Mouse (Mus musculus): Measurements from ENCODE around the gene Klri1.
"Not testable (repeated sequence)": the region's sequence is repeated elsewhere in the genome, so short reads cannot be mapped to it uniquely, and the experiment has no call there.

Klri1 gene

DNA sequence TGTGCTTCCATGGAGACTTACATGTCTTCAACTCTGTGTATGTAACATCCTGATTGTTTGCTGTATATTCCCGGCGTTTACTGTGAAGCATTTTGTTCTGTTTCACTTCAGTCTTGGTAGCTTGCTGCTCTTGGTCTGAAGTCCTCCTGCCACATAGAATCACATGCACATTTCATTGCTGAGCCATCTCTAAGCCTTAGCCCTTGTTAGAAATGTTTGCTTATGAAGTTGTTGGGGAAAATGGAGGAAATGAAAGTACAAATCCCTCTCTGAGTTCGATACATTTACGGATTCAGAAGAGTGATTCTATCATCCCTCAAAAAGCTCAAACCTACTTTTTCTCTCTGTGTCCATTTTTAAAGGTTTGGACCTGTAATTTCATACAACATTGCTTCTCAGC, at the start of gene Klri1:
TSS of gene Klri1 (minus strand) at position 101 of the 400 bp plus-strand sequence.
- no peak for DNase-seq (ENCODE audit: low read depth, low spot score)

DNA sequence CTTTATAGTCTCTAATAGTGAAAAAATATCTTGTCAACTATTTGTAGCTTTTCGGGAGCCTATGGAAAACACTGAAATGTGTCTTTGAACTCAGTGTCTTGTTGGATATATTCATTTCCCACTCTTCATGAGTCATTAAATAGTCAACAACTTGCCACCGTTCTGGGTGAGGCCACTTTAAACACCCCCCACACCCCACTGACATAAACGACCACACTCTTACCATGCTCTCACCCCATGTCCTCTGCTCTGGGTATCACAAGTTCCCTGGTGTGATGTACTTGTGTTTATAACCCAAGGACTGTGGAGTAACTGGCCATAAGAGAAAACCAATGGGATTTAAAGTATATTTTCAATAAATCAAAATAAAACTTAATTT, 30.7 kb upstream of the Klri1 start:
- DNase-seq (ENCODE audit: low read depth, low spot score): no peak

DNA sequence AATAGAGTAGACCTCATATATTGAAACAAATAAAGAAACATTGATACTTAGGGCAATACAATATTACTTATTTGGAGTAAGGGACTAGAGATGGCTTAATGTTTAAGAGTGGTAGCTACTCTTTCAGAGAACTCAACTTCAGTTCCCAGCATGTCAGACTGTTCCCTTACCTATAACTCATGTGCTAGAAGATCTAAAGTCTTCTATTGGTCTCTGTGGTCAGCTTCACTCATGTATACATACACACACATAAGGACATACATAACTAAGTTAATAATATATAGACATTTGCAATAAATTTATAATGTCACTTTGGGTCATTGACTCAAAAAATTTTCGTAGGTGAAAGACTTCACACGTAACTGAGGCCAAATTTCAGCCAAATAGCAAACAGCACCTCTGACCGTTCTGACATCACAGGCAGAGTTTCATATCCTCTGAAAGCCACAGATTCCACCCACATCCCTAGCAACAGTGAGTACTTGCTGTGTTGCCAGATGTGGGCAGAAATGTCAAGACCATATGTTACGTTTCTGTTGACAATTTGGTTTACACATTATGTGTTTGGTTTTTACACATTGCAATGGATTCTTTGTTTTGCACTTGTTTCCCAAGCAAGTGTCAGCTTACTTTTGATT, 30.2 kb upstream of the Klri1 start:
- DNase-seq (ENCODE audit: low read depth, low spot score): no peak

DNA sequence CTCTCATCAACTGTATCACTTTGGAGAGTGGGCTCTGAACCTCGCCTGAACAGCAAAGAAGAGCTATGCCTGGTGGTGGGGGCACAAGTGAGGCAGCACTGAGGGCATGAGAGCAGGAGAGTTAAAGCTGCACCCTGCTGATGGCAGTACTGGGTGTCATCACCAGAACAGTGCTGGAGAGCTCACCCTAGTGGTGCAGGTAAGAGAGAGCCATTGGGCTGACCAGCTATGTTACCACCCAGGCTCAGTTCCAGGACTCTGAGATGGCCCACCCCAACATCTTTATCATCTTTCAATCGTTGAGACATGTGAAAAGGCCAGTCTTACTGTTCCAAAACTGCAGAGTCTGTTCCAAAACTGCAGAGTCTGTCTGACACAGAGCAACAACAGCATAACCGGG, 29.2 kb upstream of the Klri1 start:
- no peak for DNase-seq (ENCODE audit: low read depth, low spot score)

DNA sequence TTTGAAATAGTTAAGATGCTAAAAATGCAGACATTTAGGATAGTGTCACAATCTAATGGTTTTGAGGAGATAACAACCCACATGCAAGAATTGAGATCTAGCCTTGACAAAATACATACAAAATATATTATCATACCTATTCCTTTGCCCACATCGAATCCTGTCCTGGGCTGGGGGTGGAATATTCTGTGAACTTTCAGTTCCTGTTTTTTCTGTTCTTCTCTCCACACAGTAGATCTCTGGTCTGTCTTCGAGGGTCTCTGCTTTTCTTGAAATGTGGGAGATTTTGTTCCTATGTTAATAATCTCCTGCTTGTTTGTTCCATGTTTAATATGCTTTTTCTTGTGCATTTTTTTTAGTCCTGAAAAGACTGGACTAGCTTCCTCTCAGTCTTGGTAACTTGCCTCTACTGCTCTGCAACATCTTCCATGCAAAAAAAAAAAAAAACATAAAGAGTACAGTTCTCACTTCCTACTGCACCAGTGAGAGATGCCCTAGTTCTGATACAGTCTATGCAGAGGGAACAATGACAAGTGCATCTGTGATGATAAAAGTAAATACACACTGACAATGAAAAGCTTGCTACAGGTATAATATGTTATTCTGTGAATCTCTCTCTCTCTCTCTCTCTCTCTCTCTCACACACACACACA, 23.3 kb upstream of the Klri1 start, which contains the start of gene Klri2:
TSS of gene Klri2 (minus strand) at position 416 of the 653 bp plus-strand sequence.
- no peak for DNase-seq (ENCODE audit: low read depth, low spot score)

DNA sequence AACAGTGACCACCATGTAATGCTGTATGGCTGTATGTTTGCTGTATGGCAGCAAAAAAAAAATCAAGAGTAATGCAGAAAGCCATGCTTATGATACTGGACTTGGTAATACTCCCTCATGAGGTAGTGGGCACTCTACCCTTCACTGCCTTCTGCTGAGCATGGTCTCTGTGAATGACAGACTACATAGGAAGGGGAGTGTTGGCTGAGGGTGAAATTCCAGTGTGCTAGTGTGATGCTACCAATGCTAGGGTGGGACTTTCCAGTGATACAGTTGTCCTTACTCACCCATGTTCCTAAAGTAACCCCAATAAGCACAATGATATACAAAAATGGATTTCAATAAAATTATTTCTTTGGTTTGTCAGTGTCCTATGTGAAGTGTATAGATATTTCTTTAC, 19.5 kb upstream of the Klri1 start:
- no peak for DNase-seq (ENCODE audit: low read depth, low spot score)

DNA sequence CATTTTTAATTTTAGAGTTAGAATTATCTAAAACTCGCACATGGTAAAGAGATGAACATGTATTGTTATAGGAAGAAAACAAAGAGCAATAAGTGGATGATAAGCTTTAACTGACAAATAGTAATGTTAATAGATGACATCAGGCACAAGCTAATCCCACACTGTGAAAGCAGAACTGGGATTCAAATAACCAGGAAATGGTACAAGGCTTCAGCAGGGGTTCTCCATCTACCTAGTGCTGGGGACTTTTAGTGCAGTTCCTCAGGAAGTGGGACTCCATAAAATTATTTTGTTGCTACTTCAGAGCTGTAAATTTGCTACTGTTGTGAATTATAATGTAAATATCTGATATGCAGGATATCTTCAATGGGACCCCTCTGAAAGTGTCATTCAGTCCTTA, 10.3 kb upstream of the Klri1 start:
- no peak for DNase-seq (ENCODE audit: low read depth, low spot score)

DNA sequence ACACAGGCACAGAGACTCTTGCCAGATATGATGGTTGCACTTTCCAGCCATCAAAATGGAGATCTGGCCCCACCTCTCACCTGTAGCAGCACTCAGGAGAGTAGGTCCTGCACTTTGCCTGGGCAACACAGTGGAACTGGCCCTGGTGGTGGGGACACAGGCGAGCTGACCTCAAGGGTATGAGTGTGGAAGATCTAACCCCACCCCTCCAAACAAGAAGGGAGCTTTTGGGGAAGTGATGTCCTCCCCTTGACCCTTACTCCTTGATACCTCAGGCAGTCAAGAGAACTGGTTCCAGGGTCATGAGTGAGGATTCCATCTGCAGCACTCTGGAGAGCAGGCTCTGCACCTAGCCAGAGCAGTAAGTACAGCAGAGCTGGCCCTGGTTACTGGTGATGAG, 4.5 kb upstream of the Klri1 start:
- DNase-seq (ENCODE audit: low read depth, low spot score): no peak

DNA sequence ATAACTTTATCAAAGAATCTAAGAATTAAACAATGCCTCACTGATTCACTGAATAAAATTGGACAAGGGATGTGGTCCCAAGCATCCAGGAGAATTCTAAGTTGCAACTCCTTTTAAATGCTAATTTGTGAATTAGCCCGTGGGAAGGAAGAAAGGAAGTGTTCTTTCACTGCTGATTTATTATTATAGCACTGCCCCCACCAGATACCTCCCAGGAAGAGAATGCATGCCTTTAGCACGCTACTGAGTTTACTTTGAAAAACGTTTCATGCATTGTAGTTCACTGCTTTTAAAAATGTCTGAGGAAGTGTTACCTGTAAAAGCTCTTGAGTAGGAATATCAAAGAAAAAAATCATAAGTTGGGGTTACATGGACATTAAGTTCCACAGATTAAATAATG, 3.6 kb upstream of the Klri1 start:
- no peak for DNase-seq (ENCODE audit: low read depth, low spot score)

DNA sequence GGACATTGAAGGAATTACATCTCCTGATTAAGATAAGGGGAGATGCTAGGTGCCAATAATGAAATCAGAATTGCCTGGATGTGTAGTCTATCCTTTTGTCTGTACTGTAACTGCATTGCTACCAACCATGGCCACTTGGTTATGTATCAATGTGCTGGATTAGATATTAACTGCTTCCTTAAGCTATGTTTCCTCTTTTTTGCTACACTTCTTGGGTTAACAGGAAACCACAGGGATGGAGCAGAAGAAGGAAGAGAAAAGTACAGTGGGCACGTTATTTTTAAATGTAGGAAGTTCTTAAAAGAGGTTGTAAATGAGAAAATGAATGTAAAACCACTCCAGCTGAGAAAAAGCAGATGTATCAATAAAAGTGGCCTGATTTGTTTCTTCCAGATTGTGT, 3.4 kb downstream of the Klri1 start:
- no peak for DNase-seq (ENCODE audit: low read depth, low spot score)

DNA sequence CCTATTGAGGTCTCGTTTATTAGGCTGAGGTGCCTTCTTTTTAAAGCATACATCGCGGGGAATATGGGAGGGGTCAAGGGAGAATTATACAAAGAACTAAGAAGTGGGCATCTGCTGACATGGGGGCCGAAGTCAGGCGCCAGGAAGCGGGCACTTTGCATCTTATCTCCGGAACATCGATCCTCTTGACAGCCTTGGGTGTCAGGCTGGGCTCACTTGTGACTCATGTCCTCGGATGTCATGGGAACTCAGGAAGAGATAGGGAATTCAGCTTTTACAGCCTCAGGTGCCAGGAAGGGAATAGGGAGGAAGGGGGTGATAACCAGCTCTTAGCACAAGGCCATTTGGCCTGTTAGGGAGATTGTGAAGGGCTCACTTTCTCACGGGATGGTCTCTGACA, 25.5 kb downstream of the Klri1 start:
- not testable (repeated sequence) for DNase-seq (ENCODE audit: low read depth, low spot score)

DNA sequence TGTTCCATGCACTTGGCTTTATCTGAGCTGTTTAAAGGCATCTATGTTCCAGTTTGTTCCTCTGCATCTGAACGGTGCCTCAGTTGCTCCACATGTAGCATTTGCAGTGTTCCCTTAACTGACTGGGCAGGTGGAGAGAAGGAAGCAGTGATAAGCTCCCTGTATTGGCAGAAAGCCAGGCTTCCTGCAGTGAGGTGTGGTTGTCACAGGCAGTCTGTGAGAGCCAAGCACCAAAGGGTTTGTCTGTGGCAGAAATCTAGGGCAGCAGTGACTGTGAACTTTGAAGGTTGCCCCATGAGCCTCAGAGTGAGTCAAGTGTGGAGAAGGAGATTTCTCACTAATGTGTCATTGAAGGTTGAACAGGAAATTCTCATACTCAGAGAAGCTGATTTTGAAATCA, 36.6 kb downstream of the Klri1 start:
- DNase-seq (ENCODE audit: low read depth, low spot score): no peak

DNA sequence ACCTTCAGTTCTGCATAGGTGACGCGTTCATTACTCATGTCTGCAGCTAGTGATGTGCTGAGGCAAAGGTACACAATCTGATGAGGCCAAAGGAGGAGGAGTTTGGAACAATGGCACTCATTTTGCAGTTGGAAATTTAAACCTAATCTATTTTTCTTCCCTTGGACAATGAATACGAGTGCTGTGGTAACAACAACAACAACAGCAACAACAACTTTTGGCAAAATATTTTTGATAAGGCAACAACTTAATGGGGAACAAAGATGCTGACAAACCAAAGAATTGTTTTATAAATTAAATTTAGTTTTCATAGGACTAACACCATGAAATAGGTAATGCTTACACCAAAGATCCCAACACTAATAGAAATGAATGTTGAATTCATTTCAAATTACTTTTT, 38.1 kb downstream of the Klri1 start, which contains the start of gene Klrc1:
TSS of gene Klrc1 (minus strand) at position 101 of the 400 bp plus-strand sequence.
- no peak for DNase-seq (ENCODE audit: low read depth, low spot score)

DNA sequence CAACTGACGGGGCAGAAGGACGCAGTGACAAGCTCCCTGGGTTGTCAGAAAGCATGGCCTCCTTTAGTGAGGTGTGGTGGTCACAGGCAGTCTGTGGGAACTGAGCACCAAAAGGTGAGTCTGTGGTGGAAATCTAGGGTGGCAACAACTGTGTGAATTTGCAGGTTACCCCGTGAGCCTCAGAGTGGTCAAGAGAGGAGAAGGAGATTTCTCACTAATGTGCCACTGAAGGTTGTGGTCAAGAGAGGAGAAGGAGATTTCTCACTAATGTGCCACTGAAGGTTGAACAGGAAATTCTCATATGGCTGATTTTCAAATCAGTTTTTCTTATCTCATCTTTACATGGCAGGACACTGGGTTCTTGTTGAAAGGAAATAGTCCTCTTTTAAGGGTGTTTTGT, 55.6 kb downstream of the Klri1 start:
- not testable (repeated sequence) for DNase-seq (ENCODE audit: low read depth, low spot score)

DNA sequence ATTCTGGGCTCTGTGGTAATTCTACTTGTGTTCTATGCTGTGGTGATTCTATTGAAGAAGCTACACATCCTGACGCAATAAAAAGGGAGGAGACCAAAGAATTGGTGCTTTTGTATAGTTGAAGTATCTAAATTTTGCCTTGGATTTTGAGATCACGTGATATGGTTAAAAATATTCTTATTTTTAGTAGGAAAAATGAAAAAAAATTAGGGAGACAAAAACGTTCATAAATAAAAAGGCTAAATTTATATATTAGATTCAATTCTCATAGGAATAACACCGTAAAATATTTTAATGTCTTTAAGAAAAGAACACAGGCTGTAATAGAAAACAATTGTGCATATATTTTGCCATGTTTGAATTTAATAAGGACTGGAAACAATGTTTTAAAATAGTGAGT, 56.3 kb downstream of the Klri1 start, which contains the start of gene Klrc2:
TSS of gene Klrc2 (minus strand) at position 101 of the 400 bp plus-strand sequence.
- DNase-seq (ENCODE audit: low read depth, low spot score): not testable (repeated sequence)

All from WW6 (cell line).